Mouse (Mus musculus): ENCODE results near the gene Osm. TPM values are rescaled to one million over a fixed set of nuclear protein-coding genes. Genes with fewer than 3 reads are reported as not detected.

The Osm gene
- polyA plus RNA-seq, 1 experiment: 0.18 TPM

DNA sequence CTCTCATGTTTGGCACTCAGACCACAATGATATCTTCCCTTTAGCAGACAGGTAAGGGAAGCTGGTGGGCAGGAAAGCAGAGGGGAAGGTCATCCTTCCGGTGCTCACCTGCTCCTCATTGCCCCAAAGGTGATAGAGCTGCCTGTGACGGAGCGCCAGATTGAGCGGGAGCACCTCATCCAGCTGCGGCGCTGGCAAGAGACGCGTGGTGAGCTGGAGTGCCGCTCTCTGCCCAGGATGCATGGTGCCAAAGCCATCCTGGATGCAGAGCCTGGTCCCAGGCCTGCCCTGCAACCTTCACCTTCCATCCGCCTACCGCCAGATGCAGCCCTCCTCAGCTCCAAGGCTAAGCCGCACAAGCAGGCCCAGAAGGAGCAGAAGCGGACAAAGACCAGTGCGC, 21.6 kb upstream of the Osm start:
- no peak for DNase-seq (ENCODE audit: extremely low spot score in 1 of 2, low spot score in 1 of 2)

DNA sequence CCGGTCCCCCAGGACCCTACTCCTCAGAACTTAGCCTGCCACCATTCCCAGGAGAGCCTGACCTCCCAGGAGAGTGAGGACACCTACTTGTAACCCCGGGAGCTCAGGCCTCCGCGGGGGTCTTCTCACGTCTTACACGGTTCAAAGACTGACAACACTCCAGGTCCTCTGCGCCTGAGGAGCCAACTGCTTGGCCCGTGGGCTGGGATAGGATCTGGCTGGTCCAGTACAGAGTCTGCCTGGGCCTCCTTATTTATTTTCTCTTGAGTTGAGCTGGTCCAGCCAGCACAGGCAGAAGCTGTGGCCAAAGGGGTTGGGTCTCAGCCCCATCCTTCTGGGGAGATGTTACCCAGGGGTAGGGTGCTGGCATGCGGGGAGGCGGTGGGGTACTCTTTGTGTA, 21.2 kb upstream of the Osm start:
- DNase-seq (ENCODE audit: extremely low spot score in 1 of 2, low spot score in 1 of 2): no peak

DNA sequence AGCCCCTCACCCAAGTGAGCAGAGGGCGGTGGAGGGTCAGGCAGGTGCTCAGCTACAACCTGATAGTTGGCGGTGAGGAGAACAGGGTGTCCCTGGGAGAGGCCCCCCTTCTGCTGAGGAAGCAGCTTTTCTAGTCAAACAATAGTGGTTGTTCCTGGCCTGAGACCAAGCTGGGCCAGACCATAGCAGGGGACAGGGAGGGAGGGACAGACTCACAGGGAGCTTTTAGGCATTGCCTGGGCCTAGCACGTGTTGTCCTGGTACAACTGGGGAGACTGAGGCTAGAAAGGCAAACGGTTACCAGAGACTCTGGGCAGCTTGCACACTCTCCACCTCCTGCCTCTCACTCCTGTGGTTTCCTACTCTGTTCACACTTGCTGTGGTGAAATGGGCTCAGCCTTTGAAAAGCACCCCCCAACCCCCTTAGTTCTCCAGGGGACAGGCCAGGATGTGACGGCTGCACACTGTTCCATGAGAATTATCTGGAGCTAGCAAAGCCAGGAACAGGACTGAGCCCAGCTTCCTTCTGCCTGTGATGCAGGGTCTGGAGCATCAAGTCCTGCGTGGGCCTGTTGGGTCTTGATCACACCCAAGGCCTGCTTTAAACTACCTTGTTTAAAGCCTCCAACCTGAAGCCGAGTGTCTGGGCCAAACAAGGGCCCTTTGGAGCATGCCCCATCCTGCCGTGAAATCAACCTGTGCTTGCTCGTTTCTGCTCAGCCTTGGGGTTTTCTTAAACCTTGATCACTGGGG, 19.8 kb upstream of the Osm start:
- DNase-seq (ENCODE audit: extremely low spot score in 1 of 2, low spot score in 1 of 2): no peak

DNA sequence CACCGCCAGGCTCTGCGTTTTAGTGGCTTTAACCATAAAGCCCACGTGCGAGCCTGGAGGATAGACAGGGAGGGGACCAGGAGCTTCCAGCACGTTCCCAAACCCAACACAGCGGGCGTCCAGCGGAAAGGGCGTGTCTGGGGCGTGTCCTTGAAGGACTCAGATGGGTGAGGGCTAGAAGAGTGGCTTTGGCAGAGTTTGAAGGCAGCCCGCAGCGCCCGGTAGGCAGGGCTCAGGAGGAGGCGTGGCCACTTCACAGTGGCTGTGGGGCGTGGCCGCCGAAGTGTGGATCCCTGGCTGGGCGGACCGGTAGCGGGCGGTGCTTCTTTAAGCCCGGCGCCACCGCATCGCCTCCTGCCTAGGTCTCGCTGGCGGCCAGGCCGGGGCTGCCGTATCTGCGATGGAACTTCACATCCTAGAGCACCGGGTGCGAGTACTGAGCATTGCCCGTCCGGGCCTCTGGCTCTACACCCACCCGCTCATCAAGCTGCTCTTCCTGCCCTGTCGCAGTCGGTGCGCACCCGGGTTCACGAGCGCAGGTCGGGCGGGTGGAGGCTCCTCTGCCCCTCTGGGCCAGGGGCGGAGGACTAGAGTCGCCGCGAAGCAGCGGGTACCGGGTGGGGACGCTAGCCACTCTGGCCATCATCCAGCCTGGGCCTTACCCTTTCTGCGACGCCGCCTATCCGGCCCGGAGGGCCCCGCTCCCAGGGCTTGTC, 18.1 kb upstream of the Osm start, which contains the start of gene Castor1:
Castor1 (plus strand) TSS at position 312 of the 716 bp plus-strand sequence.
- DNase-seq (ENCODE audit: extremely low spot score in 1 of 2, low spot score in 1 of 2): peak; percentile 54 to 64

DNA sequence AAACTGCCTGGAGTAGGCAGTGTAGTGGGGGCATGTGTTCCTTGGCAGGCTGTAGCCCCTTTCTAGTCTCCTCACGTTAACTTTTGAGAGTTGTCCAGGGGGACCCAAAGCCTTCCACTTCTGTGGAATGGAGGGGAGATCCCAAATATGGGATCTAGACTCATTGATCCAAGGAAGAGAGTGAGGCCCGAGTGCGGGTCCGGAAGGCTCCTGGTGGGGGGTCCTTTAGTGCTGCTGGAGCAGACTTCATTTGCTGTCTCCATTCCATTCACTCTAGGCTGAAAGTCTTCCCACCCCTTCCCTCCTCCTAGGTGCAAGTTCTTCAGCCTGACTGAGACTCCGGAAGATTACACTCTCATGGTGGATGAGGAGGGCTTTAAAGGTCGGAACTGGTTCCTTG, 17.6 kb upstream of the Osm start:
- no peak for DNase-seq (ENCODE audit: extremely low spot score in 1 of 2, low spot score in 1 of 2)

DNA sequence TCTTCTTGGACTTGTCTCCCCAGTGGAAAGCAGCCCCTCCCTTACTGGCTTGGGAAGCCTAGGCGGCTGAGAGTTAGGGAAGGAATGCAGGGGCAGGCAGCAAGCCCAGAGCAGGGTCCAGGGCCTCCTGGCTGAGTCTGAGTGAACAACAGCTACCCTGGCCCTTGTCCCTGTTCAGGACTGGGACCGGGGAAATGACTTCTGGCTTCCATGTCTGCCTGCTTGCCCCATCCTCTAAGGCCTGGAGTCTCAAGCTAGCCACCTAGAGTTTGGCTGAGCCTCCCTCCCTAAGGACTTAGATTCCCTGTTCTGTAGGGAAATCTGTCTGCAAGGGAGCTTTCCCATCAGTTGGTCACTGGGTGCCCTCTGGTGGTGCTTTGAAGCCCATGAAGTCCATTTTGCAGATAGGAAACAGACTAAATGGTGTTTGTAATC, 16.9 kb upstream of the Osm start:
- DNase-seq (ENCODE audit: extremely low spot score in 1 of 2, low spot score in 1 of 2): peak; percentile 64 to 87

DNA sequence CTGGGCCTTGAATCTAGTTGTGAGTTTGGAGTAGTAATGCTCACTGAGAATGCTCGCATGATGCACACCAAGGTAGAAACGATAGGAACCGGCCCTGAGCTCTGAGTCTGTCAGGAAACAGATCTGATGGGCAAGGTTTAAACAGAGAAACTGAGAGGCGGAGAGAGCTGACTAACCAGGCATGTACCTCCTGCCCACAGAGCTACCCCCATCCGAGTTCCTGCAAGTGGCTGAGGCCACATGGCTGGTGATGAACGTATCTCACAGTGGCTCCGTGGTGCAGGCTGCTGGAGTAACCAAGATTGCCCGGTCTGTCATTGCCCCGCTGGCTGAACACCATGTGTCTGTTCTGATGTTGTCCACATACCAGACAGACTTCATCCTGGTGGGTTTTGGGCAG, 16.3 kb upstream of the Osm start:
- DNase-seq (ENCODE audit: extremely low spot score in 1 of 2, low spot score in 1 of 2): no peak

DNA sequence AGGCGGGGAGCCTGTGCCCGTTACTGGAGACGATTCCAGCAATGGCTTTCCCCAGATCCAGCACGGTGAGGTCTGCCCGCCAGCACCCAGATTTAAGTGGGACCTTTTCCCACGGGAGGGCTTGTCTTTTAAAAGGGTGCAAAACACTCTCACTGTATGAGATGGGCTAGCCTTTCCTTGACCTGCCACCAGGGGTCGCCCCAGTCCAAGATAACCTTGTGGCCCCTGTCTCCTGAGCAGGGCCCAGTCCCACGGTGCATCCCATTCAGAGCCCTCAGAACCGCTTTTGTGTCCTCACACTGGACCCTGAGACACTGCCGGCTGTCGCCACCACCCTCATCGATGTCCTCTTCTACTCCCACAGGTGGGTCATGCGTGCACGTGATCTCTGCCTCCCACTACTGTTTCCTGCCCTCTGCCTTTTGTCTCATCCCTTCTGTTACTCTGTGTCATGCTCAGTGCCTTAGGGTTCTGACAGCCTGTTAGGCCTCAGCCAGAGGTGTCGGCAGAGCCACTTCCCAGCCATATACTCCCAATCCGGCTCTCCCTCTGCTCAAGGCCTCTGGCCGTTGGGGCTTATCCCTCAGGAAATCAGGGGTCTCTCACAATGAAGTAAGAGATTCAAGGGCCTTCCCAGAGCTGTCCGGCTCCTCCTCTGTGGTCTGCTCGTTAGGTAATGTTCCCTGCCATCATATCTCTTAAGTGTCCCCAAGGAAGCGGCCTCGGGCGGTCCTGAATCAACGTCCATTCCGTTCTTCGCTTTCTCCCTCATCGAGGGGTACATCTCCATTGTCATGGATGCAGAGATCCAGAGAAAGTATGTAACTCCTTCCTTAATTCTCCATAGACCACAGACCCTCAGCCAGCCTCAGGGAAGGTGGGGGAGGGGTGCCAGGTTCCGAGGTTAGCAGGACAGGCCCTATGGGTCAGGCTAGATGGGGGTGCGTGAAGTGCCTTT, 15.5 kb upstream of the Osm start:
- DNase-seq (ENCODE audit: extremely low spot score in 1 of 2, low spot score in 1 of 2): peak in 1 of 2 experiments; percentile 81

DNA sequence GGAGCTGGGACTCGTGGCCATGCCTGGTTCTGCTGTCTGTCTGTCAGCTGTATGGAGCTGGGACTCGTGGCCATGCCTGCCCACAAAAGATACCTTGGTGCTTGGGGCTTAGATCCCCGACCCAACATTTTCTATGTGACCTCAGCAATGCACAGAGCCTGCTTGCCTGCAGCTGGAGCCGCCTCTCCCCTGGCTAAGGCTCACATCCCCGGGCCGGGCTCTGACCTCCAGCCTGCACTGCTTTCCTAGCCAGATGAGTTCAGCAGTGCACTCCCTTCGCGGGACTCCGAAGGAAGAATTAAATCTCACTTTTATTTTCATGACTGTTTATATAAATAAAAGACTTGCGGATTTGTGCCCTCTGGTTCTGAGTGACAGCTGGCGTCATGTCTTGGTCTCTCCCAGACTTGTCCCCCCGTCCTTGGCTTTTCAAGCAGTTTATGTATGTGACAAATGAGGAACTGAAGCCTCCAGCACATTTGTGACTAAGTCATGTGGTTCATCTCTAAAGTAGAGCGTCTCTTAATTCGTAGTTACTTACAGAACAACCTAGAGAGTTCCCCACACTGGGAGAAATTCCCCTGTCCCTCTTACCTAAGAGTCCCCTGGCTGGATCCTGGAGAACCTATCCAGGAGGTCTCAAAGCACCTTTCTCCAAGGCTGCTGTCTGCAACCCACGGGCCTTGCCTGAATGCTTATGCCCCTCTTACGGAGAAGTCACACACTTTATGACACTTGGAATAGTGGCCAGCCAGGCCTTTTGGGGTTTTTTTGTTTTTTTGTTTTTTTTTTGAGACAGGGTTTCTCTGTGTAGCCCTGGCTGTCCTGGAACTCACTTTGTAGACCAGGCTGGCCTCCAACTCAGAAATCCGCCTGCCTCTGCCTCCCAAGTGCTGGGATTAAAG, 13.9 kb upstream of the Osm start:
- no peak for DNase-seq (ENCODE audit: extremely low spot score in 1 of 2, low spot score in 1 of 2)

DNA sequence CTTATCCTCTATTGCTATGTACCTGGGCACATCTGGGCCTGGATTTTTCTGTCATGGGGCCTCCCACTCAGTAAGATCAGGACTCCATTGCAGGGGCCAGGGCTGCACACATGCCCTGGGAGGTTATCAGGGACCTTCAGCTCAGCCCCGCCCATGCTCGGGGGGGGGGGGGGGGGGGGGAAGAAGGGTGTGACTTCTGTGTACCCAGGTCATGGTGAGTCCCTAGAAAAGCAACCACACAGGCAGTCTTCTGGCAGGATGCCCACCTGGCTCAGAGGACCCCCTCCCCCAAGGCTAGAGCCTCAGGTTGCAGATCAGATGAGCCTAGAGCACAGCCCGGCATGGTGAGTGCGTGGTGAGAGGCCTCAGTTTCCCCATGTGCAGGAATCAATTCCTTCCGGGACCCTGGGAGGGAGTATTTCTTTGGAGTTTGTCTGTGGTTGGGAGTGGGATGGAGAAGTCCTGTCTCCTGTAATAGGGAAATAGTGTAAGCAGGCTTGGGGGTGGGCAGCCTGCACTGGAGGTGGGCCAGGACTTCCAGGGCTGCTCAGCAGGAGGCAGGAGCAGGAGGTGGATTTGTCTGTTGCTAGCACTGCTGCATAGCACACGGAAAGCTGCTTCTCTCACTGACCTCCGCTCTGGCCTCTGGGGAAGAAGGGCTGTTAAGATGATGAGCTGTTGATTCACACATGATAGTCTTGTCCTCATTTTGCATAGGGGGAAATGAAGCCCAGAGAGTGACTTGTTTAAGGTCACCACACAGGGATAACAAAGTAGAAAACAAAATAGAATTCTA, 12.6 kb upstream of the Osm start:
- DNase-seq (ENCODE audit: extremely low spot score in 1 of 2, low spot score in 1 of 2): no peak

DNA sequence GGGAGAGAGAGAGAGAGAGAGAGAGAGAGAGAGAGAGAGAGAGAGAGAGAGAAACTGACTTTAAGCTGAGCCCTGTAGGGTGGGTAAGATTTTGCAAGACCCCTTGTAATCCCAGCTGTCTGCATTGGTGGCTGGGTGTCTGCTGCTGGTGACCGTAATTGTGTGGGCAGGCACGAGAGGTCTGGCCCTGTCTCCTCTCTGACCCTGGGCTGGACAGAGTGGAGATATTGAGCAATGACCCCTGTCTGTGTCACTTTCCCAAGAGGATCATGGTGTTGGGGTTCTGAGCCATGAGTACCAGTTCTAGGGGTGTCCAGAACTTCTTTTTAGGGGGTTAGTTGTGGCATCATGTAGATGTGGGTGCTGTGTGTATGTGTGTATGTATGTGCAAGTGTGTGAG, 12.0 kb upstream of the Osm start:
- DNase-seq (ENCODE audit: extremely low spot score in 1 of 2, low spot score in 1 of 2): no peak

DNA sequence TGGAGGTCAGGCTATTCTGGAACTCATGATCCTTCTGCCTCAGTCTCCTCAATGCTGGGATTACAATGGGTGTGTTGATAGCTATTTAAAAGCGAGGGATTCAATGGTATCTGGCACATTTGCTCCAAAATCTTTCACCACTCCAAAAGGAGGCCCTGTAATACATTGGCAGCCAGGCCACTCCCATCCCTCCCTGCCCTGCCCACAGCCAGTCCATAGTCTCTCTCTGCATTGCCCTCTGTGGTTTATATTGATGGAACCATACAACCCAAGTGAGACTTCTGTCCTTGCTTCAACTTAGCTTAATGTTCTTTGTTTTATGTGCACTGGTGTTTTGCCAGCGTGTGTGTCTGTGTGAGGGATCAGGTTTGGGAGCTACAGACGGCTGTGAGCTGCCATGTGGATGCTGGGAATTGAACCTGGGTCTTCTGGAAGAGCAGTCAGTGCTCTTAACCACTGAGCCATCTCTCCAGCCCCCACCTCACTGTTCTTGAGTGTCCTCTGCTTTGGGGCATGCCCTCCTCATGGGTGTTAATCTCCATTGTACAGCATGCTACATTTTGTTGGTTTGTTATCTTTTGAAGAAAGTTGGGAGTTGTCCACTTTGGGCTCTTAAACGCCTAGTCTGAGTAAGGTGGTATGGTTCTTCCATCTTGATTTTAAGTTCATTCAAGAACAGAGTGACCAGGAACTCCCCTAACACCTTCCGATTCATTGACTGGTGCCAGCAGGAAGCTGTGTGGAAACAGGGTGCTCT, 9.5 kb upstream of the Osm start:
- no peak for DNase-seq (ENCODE audit: extremely low spot score in 1 of 2, low spot score in 1 of 2)

DNA sequence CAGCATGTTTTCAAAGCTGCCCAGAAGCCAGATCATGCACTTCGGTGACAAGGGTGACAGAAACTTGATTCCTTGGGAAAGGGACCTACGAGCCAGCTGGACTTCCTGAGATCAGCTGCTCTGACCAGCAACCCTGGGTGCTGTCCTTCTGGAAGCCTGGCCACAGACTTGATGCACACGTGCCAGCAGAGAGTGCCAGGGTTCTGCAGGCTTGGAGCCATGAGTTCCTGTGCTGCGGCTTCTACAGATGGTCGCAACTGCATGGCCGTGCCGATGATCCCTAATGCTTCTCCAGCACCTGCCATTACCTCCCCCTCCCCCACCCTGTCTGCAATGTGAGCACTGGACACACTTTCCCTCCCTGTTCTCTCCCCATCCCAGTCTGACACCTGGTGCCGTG, 7.8 kb upstream of the Osm start:
- no peak for DNase-seq (ENCODE audit: extremely low spot score in 1 of 2, low spot score in 1 of 2)

DNA sequence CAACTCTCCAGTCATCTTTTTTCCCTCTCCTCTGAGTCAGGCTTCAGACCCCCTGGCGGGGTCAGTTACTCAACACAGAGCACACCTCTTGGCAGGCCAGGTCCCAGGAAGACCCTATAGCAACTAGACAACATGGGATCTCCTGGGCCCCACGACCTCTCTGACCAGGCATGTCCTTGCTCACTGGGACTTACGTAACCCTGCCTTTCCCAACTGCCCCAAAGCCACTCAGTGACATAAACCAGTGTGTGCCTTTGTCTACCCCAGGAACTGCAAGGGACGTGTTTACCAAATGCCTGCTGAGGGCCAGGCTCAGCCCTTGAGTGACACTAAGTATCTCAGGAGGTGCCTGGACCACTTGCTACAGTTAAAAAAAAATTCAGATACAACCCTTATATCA, 6.4 kb upstream of the Osm start:
- DNase-seq (ENCODE audit: extremely low spot score in 1 of 2, low spot score in 1 of 2): no peak

DNA sequence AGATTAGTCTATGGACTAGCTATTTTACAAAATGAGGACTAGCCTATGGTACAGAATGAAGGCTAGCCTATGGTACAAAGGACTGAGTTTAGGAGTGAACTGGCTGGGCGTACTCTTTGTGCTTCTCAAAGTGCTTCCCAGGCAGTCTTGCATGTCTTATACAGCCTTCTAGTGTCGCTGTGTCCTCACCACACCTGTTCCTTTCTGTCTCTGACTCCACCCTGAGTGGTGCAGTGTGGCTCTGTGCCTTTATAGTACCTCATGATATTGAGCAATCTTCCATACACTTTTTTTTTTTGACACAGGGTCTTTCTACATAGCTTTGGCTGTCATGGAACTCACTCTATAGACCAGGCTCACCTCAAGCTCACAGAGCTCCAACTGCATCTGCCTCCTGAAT, 4.8 kb upstream of the Osm start:
- DNase-seq (ENCODE audit: extremely low spot score in 1 of 2, low spot score in 1 of 2): no peak

DNA sequence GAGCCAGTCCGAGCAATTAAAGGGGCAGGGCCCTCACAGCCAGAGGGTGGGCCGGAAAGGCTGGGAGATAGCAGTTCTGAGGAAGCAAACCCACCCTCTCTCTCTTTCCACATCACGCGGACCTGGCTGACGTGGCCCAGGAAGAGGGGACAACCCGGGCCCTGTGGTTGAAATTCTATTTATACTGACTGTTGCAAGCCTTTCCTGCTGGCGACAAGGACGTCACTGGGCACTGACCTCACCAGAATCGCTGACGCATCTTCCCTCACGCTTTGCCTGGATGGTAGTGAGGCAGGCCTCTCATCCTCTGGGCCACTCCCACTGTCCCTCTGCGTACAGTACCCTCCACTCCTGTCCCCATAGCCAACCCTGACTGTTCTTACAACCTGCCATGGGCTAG, 3.6 kb upstream of the Osm start:
- DNase-seq (ENCODE audit: extremely low spot score in 1 of 2, low spot score in 1 of 2): no peak

DNA sequence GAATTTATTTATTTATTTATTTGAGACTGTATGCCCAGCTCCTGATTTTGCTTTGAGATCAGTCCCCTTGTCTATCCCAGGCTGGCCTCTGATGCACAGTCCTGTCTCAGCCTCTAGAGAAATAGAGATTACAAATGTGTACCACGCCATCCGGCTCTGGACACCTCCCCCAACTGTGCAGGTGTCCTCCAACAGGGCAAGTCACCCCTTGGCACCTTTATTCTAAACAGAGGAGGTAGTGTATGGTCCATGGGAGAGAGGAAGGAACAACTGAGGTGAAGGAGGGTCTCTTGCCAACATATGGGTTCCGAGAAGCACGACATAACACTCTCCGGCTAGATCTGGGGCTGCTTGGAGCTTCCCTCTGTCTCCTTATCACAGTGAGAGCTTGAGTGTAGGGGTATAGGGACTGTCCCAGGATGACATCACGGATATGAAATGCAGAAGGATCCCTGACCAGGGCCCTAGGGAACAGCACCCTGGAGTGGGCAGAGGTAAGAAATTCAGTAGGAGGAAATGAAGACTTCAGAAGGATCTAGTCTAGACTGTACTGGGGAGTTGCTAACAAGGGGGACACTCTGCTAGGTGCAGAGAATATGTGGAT, 1.1 kb upstream of the Osm start:
- no peak for DNase-seq (ENCODE audit: extremely low spot score in 1 of 2, low spot score in 1 of 2)

DNA sequence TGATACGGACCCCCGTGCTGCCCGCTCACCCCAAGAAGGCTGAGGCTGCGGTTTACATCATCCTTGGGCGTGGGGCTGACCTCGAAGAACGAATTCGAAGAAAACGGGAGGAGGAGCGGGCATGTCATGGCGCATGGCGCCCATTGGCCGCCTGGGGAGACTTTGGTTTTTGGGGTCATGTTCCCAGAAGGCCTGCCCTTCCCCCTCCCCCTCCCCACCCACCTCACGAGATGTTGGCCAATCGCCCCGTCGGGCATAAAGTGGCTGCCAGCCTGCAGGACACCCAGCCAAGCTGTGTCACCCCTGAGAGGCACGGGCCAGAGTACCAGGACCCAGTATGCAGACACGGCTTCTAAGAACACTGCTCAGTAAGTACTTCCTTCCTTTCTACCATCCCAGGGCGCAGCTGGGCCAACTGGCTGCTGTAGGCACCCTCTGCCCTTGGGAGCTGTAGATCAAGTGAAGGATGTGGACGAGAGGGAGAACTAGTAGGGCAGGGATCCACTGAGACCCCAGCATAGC, 387 bp downstream of the Osm start:
- no peak for DNase-seq (ENCODE audit: extremely low spot score in 1 of 2, low spot score in 1 of 2)

All from frontal cortex, adult 2 months (tissue).